Mouse (Mus musculus): Measurements from ENCODE around the gene Abca14.
"Not testable (repeated sequence)": the region's sequence is repeated elsewhere in the genome, so short reads cannot be mapped to it uniquely, and the experiment has no call there.

Abca14 gene

GRCm38 (mm10) chr7:120201771-120202170 lies 2.0 kb upstream of the Abca14 start, which contains the start of gene Crym:
TSS of gene Crym (minus strand) at chr7:120202111.
- DNase-seq (ENCODE audit: low spot score) = no peak

- DNase-seq (ENCODE audit: low spot score) = no peak
Observed at GRCm38 (mm10) chr7:120205989-120206388, 2.2 kb downstream of the Abca14 start.

GRCm38 (mm10) chr7:120228541-120228940 lies 24.8 kb downstream of the Abca14 start:
- no peak for DNase-seq (ENCODE audit: low spot score)

GRCm38 (mm10) chr7:120241092-120241491 lies 37.3 kb downstream of the Abca14 start:
- DNase-seq (ENCODE audit: low spot score) = no peak

- no peak for DNase-seq (ENCODE audit: low spot score)
Observed at GRCm38 (mm10) chr7:120271135-120271991, 67.6 kb downstream of the Abca14 start.

GRCm38 (mm10) chr7:120272110-120272509 lies 68.3 kb downstream of the Abca14 start:
- DNase-seq (ENCODE audit: low spot score) = no peak

- no peak for DNase-seq (ENCODE audit: low spot score)
Observed at GRCm38 (mm10) chr7:120285286-120285685, 81.5 kb downstream of the Abca14 start.

- DNase-seq (ENCODE audit: low spot score) = no peak
Observed at GRCm38 (mm10) chr7:120316086-120316485, 112.3 kb downstream of the Abca14 start.

GRCm38 (mm10) chr7:120322963-120323362 lies 119.2 kb downstream of the Abca14 start:
- no peak for DNase-seq (ENCODE audit: low spot score)

- DNase-seq (ENCODE audit: low spot score) = not testable (repeated sequence)
Observed at GRCm38 (mm10) chr7:120325911-120326310, 122.2 kb downstream of the Abca14 start.

GRCm38 (mm10) chr7:120327220-120328073 lies 123.7 kb downstream of the Abca14 start:
- DNase-seq (ENCODE audit: low spot score) = no peak

- DNase-seq (ENCODE audit: low spot score) = no peak
Observed at GRCm38 (mm10) chr7:120328087-120328793, 124.5 kb downstream of the Abca14 start, which contains the start of gene Abca15. TSS of gene Abca15 (plus strand) at chr7:120328670.

GRCm38 (mm10) chr7:120361159-120361558 lies 157.4 kb downstream of the Abca14 start:
- DNase-seq (ENCODE audit: low spot score) = no peak

Data from urinary bladder, postnatal 25 days (tissue).